Mouse (Mus musculus) kidney, embryonic 14.5 days (tissue): ENCODE data around the gene Aes. TPM values are rescaled to one million over a fixed set of nuclear protein-coding genes. Genes with fewer than 3 reads are reported as not detected.
A peak's percentile ranks its signal among the peaks of the same experiment; 100 is the strongest.

Source experiments
- ATAC-seq: fragments of 200-750 bp; cut with Nextera tagmentation; 2 replicates; pipeline ENCODE4 v1.8.0; 2017; ENCODE audit warnings: moderate number of reproducible peaks, mild to moderate bottlenecking, moderate TSS enrichment, moderate library complexity; ENCODE audit not compliant: low FRiP score, low TSS enrichment
- H3K27ac ChIP-seq: fragments of 300-500 bp; sonication (generic); 2 replicates; pipeline ENCODE4 v1.5.1; 2014; ENCODE audit warnings: low read depth, mild to moderate bottlenecking, low read length, moderate library complexity, mixed read lengths
- H3K27me3 ChIP-seq: fragments of 300-500 bp; sonication (generic); 2 replicates; pipeline ENCODE4 v1.6.1; 2014; ENCODE audit warnings: mild to moderate bottlenecking, low read length; ENCODE audit not compliant: control insufficient read depth, insufficient read depth
- H3K36me3 ChIP-seq: fragments of 300-500 bp; sonication (generic); 2 replicates; pipeline ENCODE4 v1.6.1; 2014; ENCODE audit warnings: low read length, mixed read lengths; ENCODE audit not compliant: control insufficient read depth, insufficient read depth
- H3K4me1 ChIP-seq: fragments of 300-500 bp; sonication (generic); 2 replicates; pipeline ENCODE4 v1.6.1; 2014; ENCODE audit warnings: low read length, mixed read lengths; ENCODE audit not compliant: control insufficient read depth, insufficient read depth
- H3K4me2 ChIP-seq: fragments of 300-500 bp; sonication (generic); replicated peaks from 2 replicates; pipeline ENCODE4 v1.6.1; 2014; ENCODE audit warnings: low read depth, mild to moderate bottlenecking, low read length
- H3K4me3 ChIP-seq: fragments of 300-500 bp; sonication (generic); 2 replicates; pipeline ENCODE4 v1.5.1; 2014; ENCODE audit warnings: mild to moderate bottlenecking, low read length
- H3K9ac ChIP-seq: fragments of 300-500 bp; sonication (generic); 2 replicates; pipeline ENCODE4 v1.6.1; 2014; ENCODE audit warnings: low read depth, mild to moderate bottlenecking, low read length, moderate library complexity
- H3K9me3 ChIP-seq: fragments of 300-500 bp; sonication (generic); 2 replicates; pipeline ENCODE4 v1.6.1; 2016; ENCODE audit warnings: low read length; ENCODE audit not compliant: control insufficient read depth
- WGBS: fragments of 180-500 bp; shearing (Covaris S2); extraction: QIAGEN DNeasy Blood & Tissue Kit; methylation state at CpG from one replicate; pipeline ENCODE4 v1.1.7; 2014; 5-methylcytosine and 5-hydroxymethylcytosine counted together
- polyA plus RNA-seq: library from polyadenylated mRNA; unstranded; fragments of >200 nt; fragmentation: Nextera tagmentation; extraction: Ambion mirVana; gene quantifications from 2 replicates; pipeline ENCODE4 v1.2.1, GENCODE M21; 2014

Aes gene
- polyA plus RNA-seq, 1 experiment from 2014 or later = 408 TPM

DNA sequence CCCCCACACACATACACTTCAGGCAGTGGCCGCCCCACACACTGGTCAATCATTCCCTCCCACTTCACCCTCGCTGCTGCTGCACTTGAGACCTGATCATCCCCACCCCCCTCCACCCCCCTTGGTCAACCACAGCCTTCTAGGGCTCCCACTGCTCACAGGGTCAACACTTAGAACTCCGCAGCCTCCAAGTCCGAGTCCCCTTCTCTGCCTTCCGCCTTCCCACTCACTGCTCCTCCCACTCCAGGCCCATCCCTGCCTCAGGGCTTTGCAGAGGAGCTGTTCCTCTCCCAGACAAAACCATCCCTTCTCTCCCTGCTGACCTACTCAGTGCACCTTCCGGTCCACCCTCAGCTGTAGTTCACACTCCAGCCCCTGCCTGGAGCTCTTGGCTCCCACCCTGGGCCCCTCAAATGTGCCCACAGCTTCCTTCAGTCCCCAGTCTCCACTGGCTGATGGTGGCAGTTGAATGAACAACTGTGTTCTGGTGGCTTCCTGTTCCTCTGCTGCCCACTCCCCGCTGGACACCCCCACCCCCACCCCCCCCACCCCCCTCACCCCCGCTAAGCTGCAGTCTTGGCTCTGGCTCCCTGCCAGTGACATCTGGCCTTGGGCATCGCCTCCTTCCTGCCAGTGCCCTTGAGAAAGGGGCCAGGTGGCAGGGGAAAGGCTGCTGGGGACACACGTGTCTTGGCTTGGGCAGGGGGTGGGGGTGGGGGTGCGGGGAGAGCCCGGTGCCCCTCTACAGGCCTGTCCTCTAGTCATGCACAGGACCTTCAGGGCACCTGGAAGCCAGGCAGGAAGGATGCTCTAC lies 38.1 kb downstream of the Aes start:
- no peaks in the 10 kb centered on the region; the same call in 1 of the 2 replicates for H3K27me3 ChIP-seq
- peak; percentile 75 for ATAC-seq
- peak overlapping the region; percentile 48 for H3K4me2 ChIP-seq
- WGBS = 0% methylated on average over 12 of the region's 12 CpGs
- peaks cover 68% of the 10 kb centered on the region for H3K4me1 ChIP-seq
- no peaks in the 10 kb centered on the region for H3K9me3 ChIP-seq
- H3K9ac ChIP-seq = peak overlapping the region; percentile 37
- no peaks in the 10 kb centered on the region for H3K36me3 ChIP-seq
- peak overlapping the region; percentile 90 for H3K27ac ChIP-seq
- H3K4me3 ChIP-seq = peak overlapping the region; percentile 22

DNA sequence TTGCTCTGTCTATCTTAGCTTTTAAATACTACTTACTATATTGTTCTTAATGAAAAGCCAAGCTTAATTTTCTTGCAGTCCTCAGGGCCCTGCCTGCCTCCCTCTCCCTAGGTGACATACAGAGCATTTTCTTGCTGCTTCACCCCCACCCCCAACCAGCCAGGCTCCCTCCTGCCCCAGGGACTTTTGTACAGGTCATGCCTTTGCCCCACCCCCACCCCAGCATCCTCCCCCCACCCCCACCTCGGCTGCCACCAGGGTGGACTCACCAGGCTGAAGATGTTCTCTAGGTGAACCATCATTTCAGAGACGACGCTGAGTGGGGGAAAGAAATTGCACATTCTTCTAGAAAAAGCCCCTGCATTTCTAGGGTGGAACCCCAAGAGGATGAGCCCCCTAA lies 39.1 kb downstream of the Aes start:
- no peak overlapping the region for H3K4me2 ChIP-seq
- no peaks in the 10 kb centered on the region; the same call in 1 of the 2 replicates for H3K27me3 ChIP-seq
- no peak for ATAC-seq
- H3K27ac ChIP-seq = peak overlapping the region; percentile 8; the same call in 1 of the 2 replicates
- WGBS = 37% methylated on average over 3 of the region's 3 CpGs
- peaks cover 73% of the 10 kb centered on the region for H3K4me1 ChIP-seq
- no peak overlapping the region for H3K4me3 ChIP-seq
- H3K9me3 ChIP-seq = no peaks in the 10 kb centered on the region
- H3K36me3 ChIP-seq = no peaks in the 10 kb centered on the region
- no peak overlapping the region for H3K9ac ChIP-seq

DNA sequence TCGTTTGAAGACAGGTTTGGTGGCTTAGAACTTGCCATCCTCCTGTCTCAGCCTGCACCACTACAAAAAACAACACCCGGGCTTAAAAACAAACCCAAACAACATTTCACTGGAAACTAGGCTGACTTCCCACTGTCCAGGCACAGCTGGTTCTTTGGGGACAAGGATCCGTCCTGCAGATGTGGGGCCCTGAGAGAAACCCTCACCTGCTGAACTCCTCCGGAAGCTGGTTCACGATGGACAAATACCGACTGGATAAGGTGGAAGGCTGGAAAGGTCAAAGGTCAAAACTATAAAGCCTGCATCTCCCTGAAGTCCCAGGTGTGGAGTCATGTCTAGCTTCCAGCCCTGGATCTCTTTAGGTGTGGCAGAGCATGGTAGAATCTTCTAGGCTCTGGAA lies 39.6 kb downstream of the Aes start:
- Histone ChIP-seq H3K9ac (no peak overlapping the region), H3K27me3 (no peaks in the 10 kb centered on the region; the same call in 1 of the 2 replicates), H3K9me3 (no peaks in the 10 kb centered on the region), H3K4me1 (peaks cover 73% of the 10 kb centered on the region), H3K4me2 (no peak overlapping the region), H3K4me3 (no peak overlapping the region), H3K36me3 (no peaks in the 10 kb centered on the region), H3K27ac (no peak overlapping the region)
- no peak for ATAC-seq
- 34% methylated on average over 6 of the region's 6 CpGs for WGBS

DNA sequence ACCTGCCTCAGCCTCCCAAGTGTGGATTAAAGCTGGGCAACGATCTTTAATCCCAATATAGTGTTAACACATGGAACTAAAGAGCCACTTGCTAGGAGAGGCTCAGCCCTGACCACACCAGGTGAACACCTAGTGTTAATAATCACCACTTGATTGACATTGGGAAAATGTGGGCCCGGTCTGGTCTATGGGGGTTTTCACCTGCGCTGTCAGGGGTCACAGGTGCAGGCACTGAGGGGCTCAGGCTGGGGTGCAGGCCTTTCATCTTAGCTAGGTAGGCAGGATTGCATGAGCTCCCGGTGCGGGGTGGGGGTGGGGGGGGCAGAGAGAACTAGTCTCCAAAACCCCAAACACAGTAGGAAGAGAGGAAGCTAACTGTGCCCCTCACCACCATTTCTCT lies 40.3 kb downstream of the Aes start:
- Histone ChIP-seq H3K4me3 (no peak overlapping the region), H3K27me3 (no peaks in the 10 kb centered on the region), H3K36me3 (no peaks in the 10 kb centered on the region), H3K9ac (no peak overlapping the region), H3K9me3 (no peaks in the 10 kb centered on the region), H3K27ac (peak overlapping the region; percentile 33; the same call in 1 of the 2 replicates), H3K4me1 (peaks cover 73% of the 10 kb centered on the region), H3K4me2 (no peak overlapping the region)
- WGBS = 56% methylated on average over 5 of the region's 5 CpGs
- ATAC-seq = no peak

DNA sequence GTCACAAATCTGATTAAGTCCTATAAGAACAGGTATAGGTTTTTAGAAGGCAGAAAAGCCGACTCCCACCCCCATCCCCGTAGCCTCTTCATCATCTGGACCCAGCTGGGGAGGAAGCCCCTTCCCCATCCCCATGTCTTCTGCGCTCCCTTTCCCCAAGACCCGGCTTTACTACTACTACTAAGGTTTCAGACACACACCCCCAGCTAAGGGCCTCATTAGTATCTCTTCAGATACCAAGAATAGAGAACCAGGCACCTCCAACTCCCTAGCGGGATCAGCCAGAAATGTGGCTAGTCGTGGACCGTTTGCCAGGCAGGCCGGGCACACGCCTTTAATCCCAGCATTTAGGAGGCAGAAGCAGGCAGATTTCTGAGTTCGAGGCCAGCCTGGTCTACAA lies 40.8 kb downstream of the Aes start:
- Histone ChIP-seq H3K9ac (no peak overlapping the region), H3K27me3 (no peaks in the 10 kb centered on the region), H3K27ac (peak overlapping the region; percentile 33), H3K4me2 (no peak overlapping the region), H3K4me3 (no peak overlapping the region), H3K9me3 (no peaks in the 10 kb centered on the region), H3K4me1 (peaks cover 74% of the 10 kb centered on the region), H3K36me3 (no peaks in the 10 kb centered on the region)
- no peak for ATAC-seq
- 35% methylated on average over 10 of the region's 10 CpGs for WGBS

DNA sequence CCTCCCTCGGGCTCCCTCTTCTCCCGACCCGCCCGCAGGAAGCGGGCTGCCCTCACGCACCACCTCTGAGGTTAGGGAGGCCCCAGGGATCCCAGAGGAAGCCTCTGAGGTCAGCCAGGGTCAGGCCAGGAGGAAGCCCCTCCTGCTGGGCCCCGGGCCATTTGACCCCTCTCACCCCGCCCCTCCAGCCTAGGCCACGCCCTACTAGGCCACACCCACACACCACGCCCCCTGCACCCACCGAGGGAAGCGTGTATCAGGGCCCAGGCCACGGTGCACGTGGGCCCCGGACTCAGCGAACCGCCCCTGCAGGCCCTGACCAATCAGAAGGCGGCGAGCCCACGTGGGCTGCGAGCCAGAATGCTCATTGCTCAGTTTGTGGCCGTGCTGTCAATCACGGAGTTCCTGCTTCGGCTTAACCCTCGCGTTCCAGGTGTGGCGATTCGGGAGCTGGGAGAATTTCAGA lies 41.5 kb downstream of the Aes start, which contains the start of gene Tle6:
Gene Tle6 (minus strand): TSS at position 336 of the 466 bp plus-strand sequence.
- H3K4me1 ChIP-seq = peaks cover 70% of the 10 kb centered on the region
- H3K27me3 ChIP-seq = no peaks in the 10 kb centered on the region
- peak within 1 kb of the TSS; percentile 30 for H3K4me2 ChIP-seq
- no peak within 1 kb of the TSS for H3K9ac ChIP-seq
- peak within 1 kb of the TSS; percentile 56 for H3K27ac ChIP-seq
- no peaks in the 10 kb centered on the region for H3K36me3 ChIP-seq
- no peaks in the 10 kb centered on the region for H3K9me3 ChIP-seq
- under 1% methylated on average over 28 of the region's 28 CpGs for WGBS
- 0 out of 2 replicates have a peak within 1 kb of the TSS, but pooled peaks have one; percentile 2 for H3K4me3 ChIP-seq
- ATAC-seq = peak; percentile 80

DNA sequence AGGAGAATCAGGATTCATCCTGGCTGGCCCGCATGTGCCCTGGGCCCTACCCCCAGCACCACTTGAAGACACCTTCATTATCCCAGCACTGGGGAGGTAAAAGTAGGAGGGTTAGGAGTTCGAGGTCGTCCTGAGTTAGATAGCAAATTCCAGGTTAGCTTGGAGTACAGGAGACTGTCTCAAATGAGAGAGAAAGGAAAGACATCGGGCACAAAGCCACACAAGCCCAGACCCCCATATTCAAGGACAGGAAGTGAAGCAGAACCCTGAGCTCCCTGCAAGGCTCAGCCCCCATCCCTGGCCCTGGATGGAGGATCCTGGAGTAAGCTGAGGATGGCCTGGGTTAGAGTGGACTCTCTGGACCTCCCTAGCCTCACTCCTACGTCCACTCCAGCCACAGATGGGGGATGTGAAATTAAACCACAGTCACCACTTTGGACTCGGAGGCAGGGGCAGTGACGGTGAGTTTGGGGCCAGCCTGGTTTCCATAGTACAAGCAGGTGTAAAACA lies 42.2 kb downstream of the Aes start:
- Histone ChIP-seq H3K4me2 (peak overlapping the region; percentile 30), H3K27me3 (no peaks in the 10 kb centered on the region), H3K4me3 (no peak overlapping the region), H3K27ac (peak overlapping the region; percentile 56; the same call in 1 of the 2 replicates), H3K9me3 (no peaks in the 10 kb centered on the region), H3K4me1 (peaks cover 64% of the 10 kb centered on the region), H3K9ac (no peak overlapping the region), H3K36me3 (no peaks in the 10 kb centered on the region)
- WGBS = 12% methylated on average over 7 of the region's 7 CpGs
- ATAC-seq = 0 out of 2 replicates have a peak, but pooled peaks have one; percentile 3

DNA sequence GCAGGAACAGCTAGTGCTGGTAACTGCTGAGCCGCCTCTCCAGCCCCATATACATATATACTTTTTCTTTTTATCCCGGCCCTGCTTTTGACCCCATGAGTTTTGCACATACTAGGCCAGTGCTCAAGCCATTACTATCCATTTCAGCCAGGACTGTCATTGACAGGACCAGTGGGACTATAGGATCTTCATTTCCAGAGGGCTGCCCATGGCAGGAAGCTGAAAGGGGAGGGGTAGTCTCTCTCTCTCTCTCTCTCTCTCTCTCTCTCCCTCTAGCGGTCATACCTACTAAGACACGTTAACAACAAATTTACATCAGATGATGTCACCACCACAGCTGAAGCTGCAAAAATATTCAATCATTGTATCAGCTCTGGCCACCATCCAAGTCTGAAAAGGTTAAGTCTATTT lies 43.5 kb downstream of the Aes start:
- peaks cover 56% of the 10 kb centered on the region for H3K4me1 ChIP-seq

More for the DNA sequence above, 43.5 kb downstream of the Aes start:
- H3K4me2 ChIP-seq = no peak overlapping the region
- no peak overlapping the region for H3K27ac ChIP-seq
- H3K9me3 ChIP-seq = no peaks in the 10 kb centered on the region
- no peaks in the 10 kb centered on the region for H3K27me3 ChIP-seq
- no peak overlapping the region for H3K9ac ChIP-seq
- no peak overlapping the region for H3K4me3 ChIP-seq
- 21% methylated on average over 4 of the region's 4 CpGs for WGBS
- no peak for ATAC-seq
- H3K36me3 ChIP-seq = no peaks in the 10 kb centered on the region
